Mouse (Mus musculus) neutrophil, adult 5-6 weeks (primary cell): ENCODE measurements around the gene Ric3. TPM values are rescaled to one million over a fixed set of nuclear protein-coding genes. Genes with fewer than 3 reads are reported as not detected.
"Not testable (repeated sequence)": the region's sequence is repeated elsewhere in the genome, so short reads cannot be mapped to it uniquely, and the experiment has no call there.

ENCODE experiments used
- ATAC-seq: fragments of 151-379, 151-347 bp; 2 replicates; pipeline ENCODE4 v1.8.0; 2017; ENCODE audit warnings: mild to moderate bottlenecking, moderate TSS enrichment; ENCODE audit not compliant: insufficient number of reproducible peaks, poor library complexity, low FRiP score, severe bottlenecking; ENCODE audit errors: extremely low read depth
- total RNA-seq: library from RNA; stranded (forward); fragments of 200-1000 nt; gene quantifications from 2 replicates; pipeline ENCODE4 v1.2.3, GENCODE M21; 2017

Gene Ric3
- 0.35 TPM in 1 of 2 replicates, not detected in the other for total RNA-seq

DNA sequence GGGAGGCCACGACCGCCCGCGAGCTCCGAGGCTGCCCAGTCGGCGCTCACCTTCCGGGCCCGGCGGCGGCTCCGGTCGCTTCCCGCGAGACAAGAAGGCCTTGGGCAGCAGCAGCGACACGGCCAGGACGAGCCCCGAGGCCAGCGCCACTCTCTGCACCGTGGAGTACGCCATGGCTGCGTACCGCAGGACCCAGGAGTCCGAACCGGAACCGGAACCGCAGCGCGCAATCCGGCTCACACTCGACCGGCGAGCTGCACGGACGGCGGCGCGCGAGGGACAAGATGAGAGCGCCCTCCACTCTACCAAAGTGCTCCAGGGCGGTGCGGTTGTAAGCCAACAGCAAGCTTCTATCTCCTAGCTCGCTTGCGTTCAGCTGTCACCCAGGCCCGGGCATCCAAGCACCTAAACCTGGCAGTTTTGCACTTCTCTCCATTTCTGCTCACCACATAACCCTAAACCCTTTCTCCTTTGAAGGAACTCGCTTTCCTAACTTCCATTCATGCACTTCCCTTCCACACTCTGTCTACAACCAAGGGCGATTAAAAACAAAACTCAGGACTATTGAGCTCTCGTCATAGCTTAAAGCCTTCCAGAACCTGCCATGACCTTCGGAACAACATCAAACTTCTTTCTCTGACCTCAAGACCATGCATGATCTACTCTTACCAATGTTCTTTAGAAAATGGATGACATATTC lies at the start of gene Ric3:
Ric3 (minus strand) TSS at position 219 of the 700 bp plus-strand sequence.
- no peak for ATAC-seq

DNA sequence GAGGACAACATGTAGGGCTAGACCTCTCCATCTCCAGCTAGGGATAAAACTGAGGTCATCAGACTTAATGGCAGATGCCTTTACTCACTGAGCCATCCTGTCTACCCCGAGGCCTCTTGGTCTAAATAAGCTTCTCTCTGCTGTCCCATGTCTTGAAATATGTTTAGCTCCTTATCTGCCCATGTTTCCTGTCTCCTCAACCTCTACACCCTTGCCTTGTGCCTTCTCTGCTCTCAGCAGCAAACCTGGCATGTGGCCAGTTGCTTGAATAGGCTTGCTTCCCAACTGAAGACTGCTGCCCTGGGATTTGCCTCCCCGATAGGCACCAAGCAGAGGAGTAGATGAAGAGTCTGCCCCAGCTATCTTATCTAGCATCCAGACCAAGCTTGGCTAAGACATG lies 48.4 kb upstream of the Ric3 start:
- ATAC-seq, result no peak

DNA sequence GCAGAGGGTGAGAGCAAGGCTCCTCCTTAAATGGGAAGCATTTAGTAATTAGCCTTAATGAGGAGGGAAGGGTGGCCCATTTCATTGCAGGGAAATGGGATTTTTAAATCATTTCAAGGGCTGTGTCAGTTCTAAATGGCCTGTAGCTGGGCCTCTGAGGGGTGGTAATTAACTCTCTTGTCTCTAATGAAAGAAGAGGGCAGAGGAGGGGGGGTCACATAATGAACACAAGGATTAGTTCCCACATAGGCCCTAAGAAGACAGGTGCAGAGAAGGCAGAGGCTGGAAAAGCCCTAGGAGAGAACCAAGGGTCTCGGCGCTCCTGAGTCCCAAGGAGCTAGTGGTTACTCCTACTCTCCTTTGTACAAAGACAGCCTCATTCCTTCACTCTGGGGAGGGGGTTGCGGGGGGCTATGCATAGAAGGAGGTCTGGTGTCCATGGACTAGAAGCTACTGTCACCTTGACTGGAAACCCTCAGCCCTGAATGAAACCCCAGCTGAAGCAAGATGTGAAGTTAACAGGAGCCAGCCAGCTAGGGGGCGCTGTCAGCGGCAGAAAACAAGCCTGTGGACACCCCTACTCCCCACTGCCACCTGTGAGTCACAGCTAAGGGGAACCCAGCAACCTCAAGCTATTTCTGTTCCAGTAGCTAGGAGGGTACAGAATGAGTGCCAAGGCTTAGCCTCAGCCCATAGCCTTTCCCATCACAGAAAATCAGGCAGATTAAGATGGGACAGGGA lies 47.0 kb upstream of the Ric3 start:
- no peak for ATAC-seq

DNA sequence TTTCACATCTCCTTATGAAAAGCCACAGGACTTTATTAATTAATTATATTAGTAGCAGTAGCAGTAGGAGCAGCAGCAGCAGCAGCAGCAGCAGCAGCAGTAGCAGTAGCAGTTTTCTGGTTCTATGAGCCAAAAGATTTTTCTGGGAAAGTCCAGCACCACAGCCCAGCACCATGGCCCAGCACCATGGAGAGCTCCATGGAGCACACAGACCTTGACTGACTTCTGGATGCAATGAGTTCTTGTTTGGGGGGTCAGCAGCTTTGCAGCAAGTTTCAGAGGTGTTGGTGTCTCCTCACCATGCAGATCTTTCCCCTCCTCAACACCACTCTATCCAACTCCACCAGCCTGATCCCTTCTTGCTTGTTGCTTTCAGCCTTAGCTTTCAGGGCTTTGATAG lies 46.3 kb upstream of the Ric3 start:
- ATAC-seq, result no peak

DNA sequence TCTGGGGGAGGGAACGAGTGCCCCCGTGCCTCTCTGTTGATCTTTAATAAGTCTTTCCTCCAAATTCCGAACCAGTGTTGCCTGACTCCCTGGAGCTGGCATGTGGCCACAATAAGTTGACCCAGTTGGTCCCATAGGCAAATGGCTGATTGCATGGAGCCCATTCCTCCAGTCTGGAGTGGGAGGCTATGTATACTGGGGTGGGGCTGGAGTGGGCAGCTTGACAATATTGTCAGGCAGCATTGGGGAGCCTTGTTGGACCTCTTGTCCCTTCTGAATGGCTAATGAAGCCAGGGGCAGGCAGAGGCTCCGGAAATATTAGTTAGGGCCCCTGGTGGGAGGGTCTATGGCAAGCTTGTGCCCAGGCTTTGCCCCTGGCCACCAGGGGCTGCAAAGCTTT lies 32.8 kb upstream of the Ric3 start:
- no peak for ATAC-seq

DNA sequence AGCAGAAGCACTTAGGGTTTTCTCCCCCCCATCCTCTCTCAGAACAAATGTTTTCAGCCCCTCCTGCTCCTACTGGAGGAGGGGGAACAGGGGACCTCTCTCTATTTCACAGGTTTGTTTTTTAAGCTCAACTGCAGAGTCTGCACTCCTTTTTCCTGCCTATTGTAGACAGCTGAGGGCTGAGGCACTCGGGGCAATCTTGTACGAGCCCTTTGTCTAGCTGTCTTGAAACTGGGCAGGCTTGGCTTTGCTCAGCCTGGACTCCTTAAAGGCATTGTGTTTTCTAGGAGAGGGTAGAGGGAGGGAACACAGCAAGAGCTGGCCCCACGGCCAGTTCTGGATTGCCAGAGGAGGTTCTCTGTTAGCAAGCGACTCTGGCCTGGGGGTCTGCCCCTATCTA lies 32.4 kb upstream of the Ric3 start:
- ATAC-seq, result peak; percentile 33; the same call in 1 of the 2 replicates

DNA sequence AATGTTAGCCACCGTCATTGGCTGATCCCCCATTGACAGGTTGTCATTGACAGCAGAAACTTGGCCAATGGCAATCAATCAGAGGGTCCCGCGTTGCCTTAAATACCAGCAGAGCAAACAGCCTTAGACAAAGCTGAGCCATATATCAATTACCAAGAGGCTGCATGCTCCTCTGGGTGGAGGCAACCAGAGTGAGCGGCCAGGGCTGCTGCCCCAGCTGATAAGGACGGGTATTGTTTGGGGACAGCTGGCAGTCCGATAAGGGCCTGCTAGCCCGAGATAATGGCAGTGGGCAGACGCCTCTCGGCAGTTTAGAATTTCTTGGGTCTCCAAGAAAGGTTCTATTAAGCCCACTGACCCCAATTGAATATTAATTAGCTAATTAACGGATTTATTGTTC lies 31.8 kb upstream of the Ric3 start:
- no peak for ATAC-seq

DNA sequence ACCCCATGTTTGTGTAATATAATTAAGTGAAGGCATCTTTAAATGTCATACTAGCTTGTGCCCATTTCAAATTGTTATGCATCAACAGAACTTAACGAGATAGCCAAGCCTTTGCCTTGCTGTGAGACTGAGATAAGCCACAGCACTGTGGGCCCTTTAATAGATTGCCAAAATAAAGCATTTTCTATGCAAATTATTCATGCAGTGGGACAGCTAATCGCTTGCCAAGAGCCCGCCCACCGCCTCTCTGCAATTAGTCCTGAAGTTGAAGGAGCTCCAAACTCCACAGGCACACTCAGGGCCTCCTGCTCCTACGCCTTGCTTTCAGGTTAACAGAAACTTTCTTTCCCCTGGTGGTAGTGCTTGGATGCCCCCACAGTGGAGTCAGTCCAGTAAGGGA lies 27.9 kb upstream of the Ric3 start:
- no peak for ATAC-seq

DNA sequence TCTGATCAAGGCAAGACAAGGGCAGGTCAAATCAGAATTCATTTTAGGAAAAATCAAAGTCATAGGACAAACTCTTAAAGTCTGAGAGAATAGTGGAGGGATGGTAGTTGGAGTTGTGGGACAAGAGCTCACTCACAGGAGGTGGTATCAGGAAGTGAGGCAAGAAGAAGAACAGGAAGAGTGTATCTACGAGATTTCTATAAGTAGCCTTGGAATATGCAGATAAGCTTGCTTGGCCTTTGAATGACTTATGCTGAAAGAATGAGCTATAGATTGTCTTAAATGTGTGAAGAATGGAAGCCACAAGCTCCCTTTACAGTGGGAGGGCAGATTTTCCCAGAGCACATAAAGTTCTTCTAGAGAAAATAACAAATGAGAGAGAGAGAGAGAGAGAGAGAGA lies 21.8 kb upstream of the Ric3 start:
- no peak for ATAC-seq

DNA sequence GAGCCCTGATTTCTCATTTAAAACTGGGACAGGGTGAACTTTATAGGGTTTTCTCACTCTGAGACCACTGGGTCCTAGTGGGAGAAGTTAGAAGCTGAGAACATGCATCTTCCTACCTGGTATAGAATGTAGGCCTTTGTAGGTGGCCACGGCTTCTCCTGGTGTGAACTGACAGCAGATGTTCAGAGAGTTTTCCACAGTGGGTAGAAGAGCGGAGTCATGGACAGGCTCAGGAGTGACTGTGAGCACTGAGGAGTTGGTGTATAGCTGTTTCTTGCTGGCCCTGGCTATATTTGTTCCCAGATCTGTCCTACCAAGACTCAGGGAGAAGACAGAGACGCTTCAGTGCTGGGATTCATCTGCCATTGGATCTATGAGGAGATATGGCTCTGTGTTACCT lies 18.0 kb upstream of the Ric3 start:
- ATAC-seq, result no peak

DNA sequence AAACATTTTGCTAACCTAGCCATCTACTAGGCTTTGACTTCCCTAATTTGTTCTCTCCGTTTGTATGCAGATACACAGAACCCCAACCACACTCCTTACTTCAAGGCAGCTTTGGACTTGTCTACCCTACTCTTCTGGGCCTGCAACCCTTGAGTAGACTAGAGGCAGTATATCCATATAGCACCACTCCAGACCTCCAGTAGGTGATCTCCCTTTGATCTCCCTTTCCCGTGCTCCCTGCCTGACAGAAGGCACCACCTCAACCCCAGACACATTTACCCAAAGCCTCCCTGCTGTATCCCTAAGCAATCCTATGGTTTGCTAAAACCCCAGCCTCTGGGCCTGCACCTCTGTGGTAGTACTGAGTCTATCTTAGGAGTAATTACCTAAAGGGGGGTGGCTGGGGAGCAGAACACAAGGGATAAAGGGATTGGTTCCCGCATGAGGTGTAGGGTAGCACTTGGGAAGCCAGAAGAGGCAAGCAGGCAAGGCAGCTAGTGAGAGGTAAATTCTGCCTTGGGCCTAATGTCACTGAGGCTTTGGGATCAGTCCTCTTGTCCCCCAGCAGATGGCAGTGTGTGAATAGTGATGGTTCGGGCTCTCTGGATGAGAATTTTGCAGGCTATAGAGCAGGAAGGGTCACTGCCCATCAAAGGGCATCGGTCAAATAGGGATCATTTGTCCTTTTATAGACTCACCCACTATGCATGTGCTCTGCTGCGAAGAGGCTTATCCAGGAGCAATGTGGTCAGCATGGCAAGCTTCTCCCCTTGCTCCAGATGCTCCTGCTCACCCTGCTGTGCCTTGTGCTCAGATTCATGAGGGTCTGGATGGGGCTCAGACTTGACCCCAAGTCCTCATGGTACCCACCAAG lies 15.3 kb upstream of the Ric3 start:
- no peak for ATAC-seq

DNA sequence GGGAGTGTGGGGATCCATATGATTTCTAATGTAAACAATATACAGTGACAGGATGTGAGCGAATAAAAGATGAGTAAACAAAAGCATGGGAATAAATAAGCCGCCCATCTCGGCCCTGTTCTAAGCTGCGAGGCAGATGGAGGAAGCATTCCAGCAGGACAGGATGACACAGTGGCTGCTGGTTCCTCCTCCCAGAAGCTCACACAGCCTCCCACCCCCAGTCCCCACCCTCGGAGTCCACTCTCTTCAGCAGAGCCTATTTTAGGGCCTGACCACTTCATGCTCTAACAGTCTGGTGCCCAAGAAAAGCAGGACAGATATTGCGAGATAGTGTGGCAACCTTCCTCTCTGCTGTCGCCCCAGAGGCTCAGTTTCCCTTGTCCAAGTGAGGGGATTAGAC lies 14.1 kb upstream of the Ric3 start:
- no peak for ATAC-seq

DNA sequence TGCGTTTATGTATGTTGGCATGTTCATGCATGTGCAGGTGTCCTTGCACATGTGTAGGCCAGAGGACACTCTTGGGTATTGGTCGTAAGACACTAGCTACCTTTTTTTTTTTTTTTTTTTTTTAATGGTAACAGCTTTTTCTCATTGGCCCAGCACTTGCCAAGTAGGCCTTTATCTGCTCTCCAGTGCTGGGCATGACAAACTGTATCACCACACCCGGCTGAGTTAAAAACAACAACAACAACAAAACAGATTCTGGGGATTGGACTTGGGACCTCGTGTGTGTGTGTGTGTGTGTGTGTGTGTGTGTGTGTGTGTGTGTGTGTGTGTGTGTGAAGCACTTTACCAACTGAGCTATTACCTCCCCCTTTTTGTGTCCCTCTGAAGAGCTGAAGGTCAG lies 13.5 kb upstream of the Ric3 start:
- ATAC-seq, result no peak

DNA sequence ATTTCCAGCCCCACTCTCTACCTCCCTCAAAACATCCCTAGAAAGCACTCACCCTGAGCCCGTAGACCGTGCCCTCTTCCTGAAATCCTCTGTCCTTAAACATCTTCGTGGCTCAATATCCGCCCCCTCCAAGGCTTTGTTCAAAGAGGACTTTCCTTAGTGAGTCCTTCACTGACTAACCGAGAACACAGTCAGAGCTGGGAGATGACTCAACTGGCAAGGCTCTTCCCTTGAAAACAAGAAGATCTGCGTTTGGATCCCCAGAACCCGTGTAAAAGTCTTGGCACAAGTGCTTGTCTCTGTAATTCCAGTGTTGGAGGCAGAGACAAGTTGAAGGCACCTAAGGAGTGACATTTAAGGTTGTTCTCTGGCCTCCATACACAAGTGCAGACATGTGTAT lies 11.2 kb upstream of the Ric3 start:
- no peak for ATAC-seq

DNA sequence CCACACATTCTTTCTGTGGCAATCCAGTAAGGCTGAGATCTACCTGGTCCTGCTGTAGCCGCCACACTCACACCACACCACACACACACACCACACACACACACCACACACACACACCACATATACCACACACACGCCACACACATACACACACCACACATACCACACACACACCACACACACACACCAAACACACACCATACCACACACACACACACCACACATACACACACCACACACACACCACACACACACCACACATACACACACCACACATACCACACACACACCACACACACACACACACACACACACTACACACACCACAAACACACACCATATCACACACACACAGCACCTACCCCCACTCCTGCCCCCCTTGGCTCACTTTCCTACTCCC lies 8.2 kb upstream of the Ric3 start:
- ATAC-seq, result not testable (repeated sequence)

DNA sequence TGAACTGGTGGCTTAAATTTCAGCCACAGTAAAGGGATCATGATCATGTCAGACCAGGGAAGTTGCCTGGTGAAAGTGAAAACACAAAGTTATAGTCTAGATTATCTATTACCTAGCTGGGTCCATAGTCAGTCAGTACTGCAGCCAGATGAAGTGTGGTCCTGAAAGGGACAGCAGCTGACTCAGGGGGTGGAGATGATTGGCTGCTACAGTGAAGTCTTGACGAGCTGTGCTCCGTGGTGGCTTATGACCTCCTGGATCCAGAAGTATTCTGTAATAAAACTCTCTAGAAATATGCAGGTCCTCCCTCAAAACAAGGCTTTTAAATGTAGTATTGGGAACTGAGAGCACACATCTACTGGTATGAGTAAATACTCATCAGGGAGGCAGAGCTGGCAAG lies 3.8 kb upstream of the Ric3 start:
- no peak for ATAC-seq

DNA sequence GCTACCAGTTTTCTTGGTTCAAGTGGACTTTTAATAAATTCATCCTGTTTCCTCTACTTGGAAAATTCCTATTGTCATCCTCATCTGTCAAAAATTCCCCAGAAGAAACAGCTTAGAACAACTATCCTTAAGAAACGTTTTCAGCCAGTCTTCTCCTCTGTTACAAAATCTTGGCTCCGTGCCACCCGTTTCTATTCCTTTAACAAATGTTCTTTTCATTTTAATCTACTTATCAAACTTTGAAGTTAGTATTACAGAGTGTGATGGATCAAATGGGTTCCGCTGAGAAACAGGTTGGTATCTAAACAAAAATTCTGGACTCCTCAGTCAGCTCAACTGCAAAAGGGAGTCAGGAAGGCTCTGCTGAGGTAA lies 668 bp upstream of the Ric3 start:
- no peak for ATAC-seq

DNA sequence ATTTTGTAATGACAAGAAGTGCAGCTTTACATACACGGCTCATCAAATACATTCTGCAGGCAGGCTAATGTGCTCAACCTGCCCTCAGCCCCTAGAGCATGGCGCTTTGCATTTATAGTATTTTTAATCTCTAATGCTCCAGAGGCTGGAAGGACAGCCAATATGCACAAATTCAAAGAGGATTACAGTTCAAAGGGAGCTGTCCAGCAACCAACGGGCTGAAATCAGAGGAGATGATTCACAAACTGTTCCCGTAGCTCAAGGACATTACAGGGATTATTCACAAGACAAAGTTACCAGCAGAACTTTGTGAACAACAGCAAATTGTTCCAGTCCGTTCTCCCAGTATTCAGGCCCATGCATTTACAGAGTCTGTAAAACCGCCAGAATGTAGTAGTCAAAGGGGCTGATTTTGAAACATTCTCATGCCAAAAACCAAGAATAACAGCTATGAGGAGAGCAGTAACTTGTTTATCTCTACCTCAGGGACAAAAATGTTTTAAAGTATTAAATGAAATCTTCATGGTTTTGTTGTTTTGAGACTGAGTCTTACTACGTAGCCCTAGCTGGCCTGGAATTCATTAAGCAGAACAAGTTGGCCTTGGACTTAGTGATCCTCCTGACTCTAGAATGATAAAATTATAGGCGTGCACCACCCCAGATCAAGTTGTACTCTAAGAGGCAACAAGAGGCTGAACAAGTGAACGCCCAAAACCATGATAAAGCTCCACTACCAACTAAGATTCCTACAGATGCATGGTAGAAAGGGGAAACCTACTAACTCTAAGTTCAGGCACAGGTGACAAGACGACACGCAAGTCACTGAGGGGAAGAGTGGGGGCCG lies 640 bp downstream of the Ric3 start:
- no peak for ATAC-seq

DNA sequence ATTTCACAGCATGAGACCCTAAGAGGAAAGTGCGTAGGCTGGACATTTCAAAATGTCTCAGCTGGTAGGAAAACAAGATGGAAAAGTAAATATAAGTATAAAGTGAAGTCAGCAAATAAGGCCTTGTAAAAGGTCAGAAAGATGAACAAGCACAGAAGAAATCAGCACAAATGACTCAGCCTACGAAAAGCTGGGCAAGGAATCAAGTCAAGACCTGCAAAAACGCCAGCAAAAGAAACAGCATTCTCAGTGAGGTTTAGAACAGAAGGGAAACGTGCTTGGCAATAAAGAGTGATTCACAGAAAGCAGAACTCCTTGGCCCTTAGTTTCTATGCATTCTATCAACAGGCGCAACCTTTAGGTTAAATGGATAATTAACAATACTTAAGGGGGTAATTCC lies 10.8 kb downstream of the Ric3 start:
- no peak for ATAC-seq
